Mouse (Mus musculus) splenic B cell, adult 2 months (primary cell): Measurements from ENCODE around the gene Trit1.

Experiments used
- DNase-seq: peaks from one replicate; pipeline ENCODE4 v3.0.0-alpha.2; 2011; ENCODE audit warnings: low read depth, low spot score
- H3K27me3 ChIP-seq: 2 replicates; pipeline ENCODE4 v1.6.1; 2012; ENCODE audit warnings: mild to moderate bottlenecking, low read length, moderate library complexity, mixed read lengths; ENCODE audit not compliant: control insufficient read depth, poor library complexity, insufficient read depth, severe bottlenecking
- H3K36me3 ChIP-seq: 2 replicates; pipeline ENCODE4 v1.6.1; 2012; ENCODE audit warnings: mild to moderate bottlenecking, low read length, moderate library complexity, mixed read lengths; ENCODE audit not compliant: control insufficient read depth, poor library complexity, insufficient read depth, severe bottlenecking

The Trit1 gene

GRCm38 (mm10) chr4:123050681-123051211 lies 34.3 kb downstream of the Trit1 start:
- Histone ChIP-seq H3K36me3 (peaks cover 6% of the 10 kb centered on the region), H3K27me3 (no peaks in the 10 kb centered on the region)
- peak; percentile 64 for DNase-seq

- Histone ChIP-seq H3K36me3 (peaks cover 6% of the 10 kb centered on the region), H3K27me3 (no peaks in the 10 kb centered on the region)
- DNase-seq = no peak
These were observed 36.8 kb downstream of the Trit1 start for GRCm38 (mm10) chr4:123053179-123053578.

- DNase-seq = no peak
- Histone ChIP-seq H3K36me3 (peaks cover 2% of the 10 kb centered on the region), H3K27me3 (no peaks in the 10 kb centered on the region)
These were observed 37.9 kb downstream of the Trit1 start for GRCm38 (mm10) chr4:123054172-123054790.

- Histone ChIP-seq H3K36me3 (peaks cover 2% of the 10 kb centered on the region), H3K27me3 (no peaks in the 10 kb centered on the region)
- no peak for DNase-seq
These were observed 40.2 kb downstream of the Trit1 start for GRCm38 (mm10) chr4:123056560-123057109.

- DNase-seq = no peak
- H3K27me3 ChIP-seq = no peaks in the 10 kb centered on the region
- peaks cover 2% of the 10 kb centered on the region for H3K36me3 ChIP-seq
These were observed 41.6 kb downstream of the Trit1 start for GRCm38 (mm10) chr4:123057957-123058356.

- no peak for DNase-seq
- Histone ChIP-seq H3K36me3 (no peaks in the 10 kb centered on the region), H3K27me3 (no peaks in the 10 kb centered on the region)
These were observed 45.3 kb downstream of the Trit1 start for GRCm38 (mm10) chr4:123061744-123062143.

- H3K36me3 ChIP-seq = no peaks in the 10 kb centered on the region
- DNase-seq = no peak
These were observed 52.2 kb downstream of the Trit1 start for GRCm38 (mm10) chr4:123068646-123069045.

GRCm38 (mm10) chr4:123071266-123071966 lies 55.0 kb downstream of the Trit1 start:
- H3K36me3 ChIP-seq = no peaks in the 10 kb centered on the region
- DNase-seq = peak; percentile 65
- H3K27me3 ChIP-seq = no peaks in the 10 kb centered on the region

More at GRCm38 (mm10) chr4:123068646-123069045, 52.2 kb downstream of the Trit1 start:
- no peaks in the 10 kb centered on the region for H3K27me3 ChIP-seq

GRCm38 (mm10) chr4:123076928-123077327 lies 60.5 kb downstream of the Trit1 start:
- H3K36me3 ChIP-seq = no peaks in the 10 kb centered on the region
- no peak for DNase-seq
- no peaks in the 10 kb centered on the region for H3K27me3 ChIP-seq

GRCm38 (mm10) chr4:123078231-123078630 lies 61.8 kb downstream of the Trit1 start:
- no peaks in the 10 kb centered on the region for H3K27me3 ChIP-seq
- H3K36me3 ChIP-seq = no peaks in the 10 kb centered on the region
- DNase-seq = no peak

- no peak for DNase-seq
- Histone ChIP-seq H3K27me3 (no peaks in the 10 kb centered on the region), H3K36me3 (no peaks in the 10 kb centered on the region)
These were observed 64.4 kb downstream of the Trit1 start for GRCm38 (mm10) chr4:123080791-123081190.

- Histone ChIP-seq H3K36me3 (no peaks in the 10 kb centered on the region), H3K27me3 (no peaks in the 10 kb centered on the region)
- DNase-seq = peak; percentile 88
These were observed 66.1 kb downstream of the Trit1 start for GRCm38 (mm10) chr4:123082283-123083163.

GRCm38 (mm10) chr4:123083323-123083902 lies 67.0 kb downstream of the Trit1 start:
- Histone ChIP-seq H3K27me3 (no peaks in the 10 kb centered on the region), H3K36me3 (no peaks in the 10 kb centered on the region)
- DNase-seq = no peak

- no peaks in the 10 kb centered on the region for H3K27me3 ChIP-seq
- H3K36me3 ChIP-seq = no peaks in the 10 kb centered on the region
- peak; percentile 50 for DNase-seq
These were observed 68.9 kb downstream of the Trit1 start for GRCm38 (mm10) chr4:123085290-123085689.
